8 mouse cellular contexts compared by ENCODE assay signal in genomic region chr19:46304908-46305333, GRCm38 (mm10). TPM values are rescaled to one million over a fixed set of nuclear protein-coding genes. Genes with fewer than 3 reads are reported as not detected.
DNase-seq lines count a peak whose midpoint lies in the region; ATAC-seq and TF ChIP-seq lines count a peak whose summit lies in the region.

No protein-coding gene starts in this region.

- peak overlapping the region; percentile 88 for H3K27ac ChIP-seq in heart, embryonic 10.5 days
- H3K27ac ChIP-seq in embryonic facial prominence, embryonic 11.5 days (replicated peaks; ENCODE audit: low read depth, low read length) = no peak overlapping the region; the same call in 1 of the 2 replicates
- peak overlapping the region; percentile 80 for H3K27ac ChIP-seq in intestine, postnatal 0 days (ENCODE audit: low read depth, low read length)

- no peak for TF ChIP-seq CTCF in E14TG2a.4 (conservative IDR thresholded peaks at IDR 0.05; ENCODE audit: low read length)
- TF ChIP-seq CTCF in intestine, postnatal 0 days (IDR thresholded peaks at IDR 0.05; ENCODE audit: low read depth) = no peak

- H3K4me1 ChIP-seq in heart, embryonic 10.5 days = peaks cover 45% of the 10 kb centered on the region
- H3K4me1 ChIP-seq in E14TG2a.4 (replicated peaks; ENCODE audit: low read depth, low read length) = peaks cover 43% of the 10 kb centered on the region
- H3K4me1 ChIP-seq in embryonic facial prominence, embryonic 11.5 days (ENCODE audit: control insufficient read depth, insufficient read depth, low read length) = peaks cover 4% of the 10 kb centered on the region
- H3K4me1 ChIP-seq in intestine, postnatal 0 days (replicated peaks; ENCODE audit: control insufficient read depth, insufficient read depth, low read length) = 0 out of 2 replicates have a peak, but pooled peaks cover 7% of the 10 kb centered on the region

- intact Hi-C loops in heart, postnatal 36 days (cut with DNase I) = loop anchor here (1.0 to 10.0 kb wide), 3 partner anchors 23 to 140 kb away; partner anchors contain the start of gene Fbxl15

- H3K4me3 ChIP-seq in heart, embryonic 10.5 days = peak overlapping the region; percentile 86
- H3K4me3 ChIP-seq in E14TG2a.4 (replicated peaks; ENCODE audit: low read length) = peak overlapping the region; percentile 87
- peak overlapping the region; percentile 60 for H3K4me3 ChIP-seq in embryonic facial prominence, embryonic 11.5 days (ENCODE audit: low read depth, low read length)
- peak overlapping the region; percentile 59 for H3K4me3 ChIP-seq in intestine, postnatal 0 days (ENCODE audit: low read depth, low read length)

- peak overlapping the region; percentile 96 for H3K4me2 ChIP-seq in embryonic facial prominence, embryonic 11.5 days (ENCODE audit: low read depth, low read length)
- H3K4me2 ChIP-seq in intestine, postnatal 0 days (replicated peaks; ENCODE audit: low read depth) = peak overlapping the region; percentile 95

- no peaks in the 10 kb centered on the region for H3K9me3 ChIP-seq in heart, embryonic 10.5 days
- no peaks in the 10 kb centered on the region for H3K9me3 ChIP-seq in E14TG2a.4 (ENCODE audit: low read length)
- no peaks in the 10 kb centered on the region for H3K9me3 ChIP-seq in embryonic facial prominence, embryonic 11.5 days (replicated peaks; ENCODE audit: control insufficient read depth, low read length)
- H3K9me3 ChIP-seq in intestine, postnatal 0 days (ENCODE audit: control insufficient read depth) = no peaks in the 10 kb centered on the region

- peaks cover 44% of the 10 kb centered on the region for H3K27me3 ChIP-seq in heart, embryonic 10.5 days (ENCODE audit: insufficient read depth, poor library complexity, severe bottlenecking)
- peaks cover 71% of the 10 kb centered on the region for H3K27me3 ChIP-seq in E14TG2a.4 (ENCODE audit: insufficient read depth, low read length)
- H3K27me3 ChIP-seq in embryonic facial prominence, embryonic 11.5 days (ENCODE audit: control insufficient read depth, insufficient read depth, low read length) = peaks cover 11% of the 10 kb centered on the region
- no peaks in the 10 kb centered on the region for H3K27me3 ChIP-seq in intestine, postnatal 0 days (replicated peaks; ENCODE audit: control insufficient read depth, insufficient read depth, low read length)

- peak; percentile 20 for ATAC-seq in embryonic facial prominence, embryonic 11.5 days (replicated peaks; ENCODE audit: insufficient number of reproducible peaks, low FRiP score, low TSS enrichment, low read depth)
- peak; percentile 43 for ATAC-seq in intestine, postnatal 0 days
- 0 out of 2 replicates have a peak, but pooled peaks have one; percentile 3 for ATAC-seq in monocyte, adult 5-6 weeks (replicated peaks; ENCODE audit: insufficient number of reproducible peaks, low FRiP score, low TSS enrichment, poor library complexity, severe bottlenecking)

- H3K9ac ChIP-seq in embryonic facial prominence, embryonic 11.5 days (replicated peaks; ENCODE audit: low read length) = peak overlapping the region; percentile 67
- peak overlapping the region; percentile 54 for H3K9ac ChIP-seq in intestine, postnatal 0 days (ENCODE audit: low read depth, low read length)

- WGBS in heart, embryonic 10.5 days = under 1% methylated on average over 34 of the region's 34 CpGs
- under 1% methylated on average over 34 of the region's 34 CpGs for WGBS in embryonic facial prominence, embryonic 11.5 days
- under 1% methylated on average over 34 of the region's 34 CpGs for WGBS in intestine, postnatal 0 days

- H3K36me3 ChIP-seq in heart, embryonic 10.5 days = peaks cover 17% of the 10 kb centered on the region
- 0 out of 2 replicates have a peak, but pooled peaks cover 9% of the 10 kb centered on the region for H3K36me3 ChIP-seq in E14TG2a.4 (ENCODE audit: insufficient read depth, low read length)
- H3K36me3 ChIP-seq in embryonic facial prominence, embryonic 11.5 days (replicated peaks; ENCODE audit: control insufficient read depth, insufficient read depth, low read depth, low read length) = no peaks in the 10 kb centered on the region
- peaks cover 15% of the 10 kb centered on the region; the same call in 1 of the 2 replicates for H3K36me3 ChIP-seq in intestine, postnatal 0 days (ENCODE audit: control insufficient read depth, insufficient read depth)

- no peak for DNase-seq in heart, embryonic 10.5 days (ENCODE audit: low spot score)
- no peak for DNase-seq in heart, postnatal 36 days
- DNase-seq in embryonic facial prominence, embryonic 11.5 days (ENCODE audit: low spot score) = peak; percentile 18
- no peak for DNase-seq in gastrocnemius, postnatal 25 days
- no peak for DNase-seq in adrenal gland, postnatal 4 days (ENCODE audit: low spot score in 2 of 2)

RNA-seq across cellular contexts. Expression of gene Nfkb2, which starts 0.8 kb away (rescaled TPM):
- polyA plus RNA-seq in heart, embryonic 10.5 days (2016; fragmentation: Nextera tagmentation; extraction: Ambion mirVana) = 5.9 and 7.2 TPM in 2 replicates
- total RNA-seq in heart, postnatal 36 days (2021) = 10 to 100 TPM; 16.6 to 22.8 TPM
- 5.0 and 5.4 TPM in 2 replicates for polyA plus RNA-seq in embryonic facial prominence, embryonic 11.5 days (2014; fragmentation: Nextera tagmentation; extraction: Ambion mirVana)
- 6.1 and 6.7 TPM in 2 replicates for polyA plus RNA-seq in intestine, postnatal 0 days (2015; fragmentation: Nextera tagmentation; extraction: Ambion mirVana)
- total RNA-seq in monocyte, adult 5-6 weeks (2017) = 48.8 to 62.5 TPM (median 55.3 TPM) in 3 replicates
- 1 to 10 TPM; 7.2 to 8.5 TPM for total RNA-seq in gastrocnemius, postnatal 25 days (2021)
- total RNA-seq in adrenal gland, postnatal 4 days (2021) = 10 to 100 TPM; 22.0 to 24.3 TPM

RNA-seq across cellular contexts. Expression of gene Psd, which starts 22.0 kb away (rescaled TPM):
- polyA plus RNA-seq in heart, embryonic 10.5 days (2016; fragmentation: Nextera tagmentation; extraction: Ambion mirVana) = 6.9 and 10.1 TPM in 2 replicates
- 1 to 10 TPM in 1 of 2 experiments, under 1 TPM in 1; 0.57 to 1.3 TPM for total RNA-seq in heart, postnatal 36 days (2021)
- polyA plus RNA-seq in embryonic facial prominence, embryonic 11.5 days (2014; fragmentation: Nextera tagmentation; extraction: Ambion mirVana) = 4.8 and 5.0 TPM in 2 replicates
- polyA plus RNA-seq in intestine, postnatal 0 days (2015; fragmentation: Nextera tagmentation; extraction: Ambion mirVana) = 27.1 and 30.1 TPM in 2 replicates
- 0.76 TPM in 1 of 3 replicates, not detected in the others for total RNA-seq in monocyte, adult 5-6 weeks (2017)
- total RNA-seq in gastrocnemius, postnatal 25 days (2021) = under 1 TPM; 0.28 to 0.54 TPM
- 10 to 100 TPM; 19.0 to 22.6 TPM for total RNA-seq in adrenal gland, postnatal 4 days (2021)

RNA-seq across cellular contexts. Expression of gene Fbxl15, which starts 23.1 kb away (rescaled TPM):
- 10.3 and 11.3 TPM in 2 replicates for polyA plus RNA-seq in heart, embryonic 10.5 days (2016; fragmentation: Nextera tagmentation; extraction: Ambion mirVana)
- 1 to 10 TPM; 4.2 to 4.4 TPM for total RNA-seq in heart, postnatal 36 days (2021)
- polyA plus RNA-seq in embryonic facial prominence, embryonic 11.5 days (2014; fragmentation: Nextera tagmentation; extraction: Ambion mirVana) = 15.0 and 18.0 TPM in 2 replicates
- polyA plus RNA-seq in intestine, postnatal 0 days (2015; fragmentation: Nextera tagmentation; extraction: Ambion mirVana) = 22.0 and 25.3 TPM in 2 replicates
- total RNA-seq in monocyte, adult 5-6 weeks (2017) = 1.2 to 3.0 TPM (median 2.2 TPM) in 3 replicates
- 1 to 10 TPM; 2.9 TPM for total RNA-seq in gastrocnemius, postnatal 25 days (2021)
- total RNA-seq in adrenal gland, postnatal 4 days (2021) = 10 to 100 TPM in 1 of 2 experiments, 1 to 10 TPM in 1; 9.6 to 10.4 TPM

RNA-seq across cellular contexts. Expression of gene Cuedc2, which starts 33.6 kb away (rescaled TPM):
- polyA plus RNA-seq in heart, embryonic 10.5 days (2016; fragmentation: Nextera tagmentation; extraction: Ambion mirVana) = 146 and 153 TPM in 2 replicates
- total RNA-seq in heart, postnatal 36 days (2021) = 10 to 100 TPM; 87.2 to 94.6 TPM
- polyA plus RNA-seq in embryonic facial prominence, embryonic 11.5 days (2014; fragmentation: Nextera tagmentation; extraction: Ambion mirVana) = 183 and 199 TPM in 2 replicates
- polyA plus RNA-seq in intestine, postnatal 0 days (2015; fragmentation: Nextera tagmentation; extraction: Ambion mirVana) = 78.8 and 80.0 TPM in 2 replicates
- total RNA-seq in monocyte, adult 5-6 weeks (2017) = 43.0 to 58.3 TPM (median 56.0 TPM) in 3 replicates
- 10 to 100 TPM; 56.1 to 56.5 TPM for total RNA-seq in gastrocnemius, postnatal 25 days (2021)
- 100 to 1,000 TPM; 106 to 112 TPM for total RNA-seq in adrenal gland, postnatal 4 days (2021)

RNA-seq across cellular contexts. Expression of gene Mfsd13a, which starts 36.0 kb away (rescaled TPM):
- polyA plus RNA-seq in heart, embryonic 10.5 days (2016; fragmentation: Nextera tagmentation; extraction: Ambion mirVana) = 5.5 and 9.0 TPM in 2 replicates
- 1 to 10 TPM; 2.4 to 2.5 TPM for total RNA-seq in heart, postnatal 36 days (2021)
- polyA plus RNA-seq in embryonic facial prominence, embryonic 11.5 days (2014; fragmentation: Nextera tagmentation; extraction: Ambion mirVana) = 3.2 and 4.1 TPM in 2 replicates
- 11.8 and 12.7 TPM in 2 replicates for polyA plus RNA-seq in intestine, postnatal 0 days (2015; fragmentation: Nextera tagmentation; extraction: Ambion mirVana)
- total RNA-seq in monocyte, adult 5-6 weeks (2017) = 0.57 to 2.9 TPM (median 0.75 TPM) in 3 replicates
- total RNA-seq in gastrocnemius, postnatal 25 days (2021) = 1 to 10 TPM; 1.0 to 1.2 TPM
- total RNA-seq in adrenal gland, postnatal 4 days (2021) = 1 to 10 TPM; 4.8 to 5.7 TPM

Comparison
In these comparisons a context has a peak if more than half of its experiments do, and no peak if none do; other contexts are left out.
1. RNA of gene Psd, which starts 22.0 kb away (total RNA-seq): 19.0 to 22.6 TPM in adrenal gland, postnatal 4 days; 0.57 to 1.3 TPM in heart, postnatal 36 days, 0.76 TPM in monocyte, adult 5-6 weeks and 0.28 to 0.54 TPM in gastrocnemius, postnatal 25 days; every median in the first group is over 4 times any median in the second.
2. Peak in every context shown above with its lines, with median percentiles within 50 percentile points of each other: H3K4me3 ChIP-seq and ATAC-seq.